Mouse (Mus musculus): ENCODE measurements around the gene Eno2. TPM values are rescaled to one million over a fixed set of nuclear protein-coding genes. Genes with fewer than 3 reads are reported as not detected.
A peak's percentile ranks its signal among the peaks of the same experiment; 100 is the strongest.
"Not testable (repeated sequence)": the region's sequence is repeated elsewhere in the genome, so short reads cannot be mapped to it uniquely, and the experiment has no call there.

Eno2 gene
- polyA plus RNA-seq, 1 experiment from 2014 or later = 6.8 TPM

DNA sequence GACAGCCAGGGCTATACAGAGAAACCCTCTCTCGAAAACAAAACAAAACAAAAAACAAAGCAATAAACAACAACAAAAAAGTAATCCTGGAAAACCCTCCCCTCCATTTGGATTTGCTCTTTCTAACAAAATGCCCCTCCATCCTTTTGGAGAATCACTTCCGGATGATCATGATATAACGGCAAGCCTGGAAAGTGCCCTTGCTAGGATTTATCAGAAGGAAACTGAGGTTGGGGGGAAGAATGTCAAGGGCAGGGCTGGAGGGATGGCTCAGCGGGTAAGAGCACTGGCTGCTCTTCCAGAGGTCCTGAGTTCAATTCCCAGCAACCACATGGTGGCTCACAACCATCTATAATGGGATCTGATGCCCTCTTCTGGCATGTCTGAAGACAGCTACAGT is 34.2 kb upstream of the Eno2 start:
- H3K27ac ChIP-seq; H3K4me1 ChIP-seq (replicated peaks); H3K36me3 ChIP-seq; H3K4me2 ChIP-seq (replicated peaks); ATAC-seq; H3K9ac ChIP-seq; H3K9me3 ChIP-seq; H3K27me3 ChIP-seq (replicated peaks); H3K4me3 ChIP-seq (replicated peaks): not testable (repeated sequence)
- WGBS = 92% methylated on average over 4 of the region's 4 CpGs

DNA sequence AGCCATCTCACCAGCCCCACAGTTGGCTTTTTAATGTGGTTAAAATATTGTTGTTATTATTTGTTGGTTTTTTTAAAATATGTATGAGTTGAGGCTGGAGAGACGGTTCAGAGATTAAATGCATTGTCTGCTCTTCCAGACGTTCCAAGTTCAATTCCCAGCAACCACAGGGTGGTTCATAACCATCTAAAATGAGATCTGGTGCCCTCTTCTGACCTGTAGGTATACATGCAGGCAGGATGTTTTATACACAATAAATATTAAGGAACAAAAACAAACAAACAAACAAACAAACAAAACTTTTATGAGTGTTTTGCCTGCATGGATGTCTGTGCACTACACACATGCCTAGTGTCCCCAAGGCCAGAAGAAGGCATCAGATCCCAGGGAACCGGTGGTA is 33.6 kb upstream of the Eno2 start:
- Histone ChIP-seq H3K27ac (no peak overlapping the region), H3K4me2 (replicated peaks) (no peak overlapping the region), H3K36me3 (no peaks in the 10 kb centered on the region), H3K9me3 (no peaks in the 10 kb centered on the region), H3K27me3 (replicated peaks) (no peaks in the 10 kb centered on the region), H3K4me1 (replicated peaks) (peaks cover 7% of the 10 kb centered on the region), H3K4me3 (replicated peaks) (no peak overlapping the region), H3K9ac (no peak overlapping the region)
- ATAC-seq = no peak
- WGBS = 72% methylated on average over 3 of the region's 3 CpGs

DNA sequence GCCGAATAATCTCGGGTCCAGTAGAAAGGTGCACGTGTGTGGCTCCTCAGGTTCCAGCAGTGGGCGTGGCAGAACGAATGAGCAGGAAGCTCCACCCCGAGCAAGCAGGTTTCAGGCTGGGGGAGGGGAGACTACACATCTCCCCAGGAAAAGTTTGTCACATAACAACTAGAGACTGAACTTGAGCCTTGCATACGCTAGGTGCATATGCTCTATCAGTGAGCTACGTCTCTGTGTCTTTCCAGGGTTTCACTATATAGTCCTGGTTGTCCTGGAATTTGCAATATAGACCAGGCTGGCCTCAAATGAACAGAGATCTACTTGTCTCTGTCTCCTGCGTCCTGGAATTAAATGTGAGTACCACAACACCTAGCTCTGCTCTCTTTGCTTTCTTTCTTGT is 32.9 kb upstream of the Eno2 start:
- H3K27ac ChIP-seq = 0 out of 2 replicates have a peak overlapping the region, but pooled peaks have one; percentile 40
- H3K27me3 ChIP-seq (replicated peaks); H3K36me3 ChIP-seq; H3K9me3 ChIP-seq; H3K9ac ChIP-seq; H3K4me1 ChIP-seq (replicated peaks); H3K4me3 ChIP-seq (replicated peaks): not testable (repeated sequence)
- H3K4me2 ChIP-seq (replicated peaks) = peak overlapping the region; percentile 40
- WGBS = 15% methylated on average over 6 of the region's 9 CpGs
- 0 out of 2 replicates have a peak, but pooled peaks have one; percentile 13 for ATAC-seq

DNA sequence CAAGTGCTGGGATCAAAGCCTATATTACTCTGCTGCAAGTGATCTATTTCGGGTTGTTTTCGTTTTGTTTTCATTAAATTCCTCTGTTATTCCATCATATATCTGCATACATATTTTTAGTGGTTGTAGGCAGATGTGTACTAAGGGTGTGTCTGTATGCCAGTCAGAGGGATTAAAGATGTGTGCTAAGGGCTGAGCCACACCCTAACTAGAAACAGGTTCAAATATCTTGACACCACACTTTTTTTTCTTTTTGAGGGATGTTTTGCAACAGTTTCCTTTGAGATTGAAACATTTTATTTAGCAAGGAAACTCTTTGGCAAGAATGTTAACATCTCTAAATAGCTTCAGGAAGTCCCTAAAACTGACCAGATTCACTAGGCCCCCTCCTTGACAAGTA is 26.7 kb upstream of the Eno2 start:
- H3K9ac ChIP-seq = no peak overlapping the region
- H3K4me2 ChIP-seq (replicated peaks) = no peak overlapping the region
- peak; percentile 66; the same call in 1 of the 2 replicates for ATAC-seq
- no peaks in the 10 kb centered on the region for H3K9me3 ChIP-seq
- 75% methylated on average over 2 of the region's 2 CpGs for WGBS
- no peaks in the 10 kb centered on the region for H3K27me3 ChIP-seq (replicated peaks)
- no peaks in the 10 kb centered on the region for H3K4me1 ChIP-seq (replicated peaks)
- no peaks in the 10 kb centered on the region for H3K36me3 ChIP-seq
- no peak overlapping the region for H3K4me3 ChIP-seq (replicated peaks)
- H3K27ac ChIP-seq = no peak overlapping the region

DNA sequence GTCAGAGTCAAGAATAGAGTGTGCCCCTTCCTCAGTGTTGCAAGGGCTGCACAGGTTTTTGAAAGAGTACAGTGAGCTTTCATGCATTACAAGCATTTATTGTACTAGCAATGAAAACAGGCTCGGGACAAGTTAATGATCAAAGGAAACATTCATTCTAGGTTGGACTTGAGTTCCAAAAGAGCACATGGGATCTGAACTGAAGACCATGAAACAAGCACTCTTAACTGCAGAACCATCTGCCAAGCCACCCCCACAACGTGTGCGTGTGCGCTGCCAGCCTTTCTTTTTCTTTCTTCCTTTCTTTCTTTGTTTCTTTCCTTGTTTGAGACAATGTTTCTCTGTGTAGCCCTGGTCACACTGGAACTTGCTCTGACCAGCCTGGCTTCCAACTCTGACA is 26.3 kb upstream of the Eno2 start:
- H3K36me3 ChIP-seq = no peaks in the 10 kb centered on the region
- H3K4me2 ChIP-seq (replicated peaks) = no peak overlapping the region
- H3K4me1 ChIP-seq (replicated peaks) = no peaks in the 10 kb centered on the region
- no peaks in the 10 kb centered on the region for H3K27me3 ChIP-seq (replicated peaks)
- no peak overlapping the region for H3K27ac ChIP-seq
- WGBS = 81% methylated on average over 4 of the region's 4 CpGs
- H3K9ac ChIP-seq = no peak overlapping the region
- no peak overlapping the region for H3K4me3 ChIP-seq (replicated peaks)
- no peaks in the 10 kb centered on the region for H3K9me3 ChIP-seq
- no peak for ATAC-seq

DNA sequence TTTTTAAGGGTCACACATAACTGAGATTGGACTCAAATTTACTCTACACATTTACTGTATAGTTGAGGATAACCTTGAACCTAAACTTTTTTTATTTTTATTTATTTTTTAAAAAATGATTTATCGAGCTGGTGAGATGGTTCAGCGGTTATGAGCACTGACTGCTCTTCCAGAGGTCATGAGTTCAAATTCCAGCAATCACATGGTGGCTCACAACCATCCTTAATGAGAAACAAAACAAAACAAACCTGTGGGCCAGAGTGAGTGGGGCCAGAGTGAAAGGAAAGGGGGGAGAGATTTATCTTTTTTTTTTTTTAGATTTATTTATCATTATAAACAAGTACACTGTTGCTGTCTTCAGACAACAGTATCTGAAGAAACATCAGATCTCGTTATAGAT is 22.4 kb upstream of the Eno2 start:
- Histone ChIP-seq H3K27ac (no peak overlapping the region), H3K9ac (no peak overlapping the region), H3K4me3 (replicated peaks) (no peak overlapping the region), H3K27me3 (replicated peaks) (no peaks in the 10 kb centered on the region), H3K4me2 (replicated peaks) (no peak overlapping the region), H3K36me3 (no peaks in the 10 kb centered on the region), H3K4me1 (replicated peaks) (no peaks in the 10 kb centered on the region), H3K9me3 (no peaks in the 10 kb centered on the region)
- no peak for ATAC-seq
- 79% methylated on average over 3 of the region's 3 CpGs for WGBS

DNA sequence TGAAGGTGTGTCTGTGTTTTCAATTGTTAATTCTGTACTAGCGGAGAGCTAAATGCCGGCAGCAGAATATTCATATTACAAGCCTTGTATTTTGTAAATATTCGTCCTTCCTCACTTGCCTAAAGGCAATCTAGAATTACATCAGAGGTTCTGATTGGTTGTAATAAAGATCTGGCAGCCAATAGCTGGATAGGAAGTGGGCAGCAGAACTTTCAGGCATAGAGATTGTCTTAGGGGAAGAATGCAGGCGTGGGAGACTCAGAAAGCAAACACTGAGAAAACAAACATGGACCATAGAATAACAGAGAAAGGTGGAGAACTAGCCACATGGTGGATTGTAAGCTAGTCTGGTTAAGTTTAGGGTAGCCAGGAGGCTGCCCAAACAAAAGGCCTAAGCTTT is 20.6 kb upstream of the Eno2 start:
- H3K27me3 ChIP-seq (replicated peaks) = no peaks in the 10 kb centered on the region
- ATAC-seq = no peak
- H3K9me3 ChIP-seq = no peaks in the 10 kb centered on the region
- no peaks in the 10 kb centered on the region for H3K36me3 ChIP-seq
- no peak overlapping the region for H3K27ac ChIP-seq
- no peak overlapping the region for H3K4me3 ChIP-seq (replicated peaks)
- no peak overlapping the region for H3K4me2 ChIP-seq (replicated peaks)
- WGBS = 62% methylated on average over 4 of the region's 4 CpGs
- H3K4me1 ChIP-seq (replicated peaks) = no peaks in the 10 kb centered on the region
- no peak overlapping the region for H3K9ac ChIP-seq

DNA sequence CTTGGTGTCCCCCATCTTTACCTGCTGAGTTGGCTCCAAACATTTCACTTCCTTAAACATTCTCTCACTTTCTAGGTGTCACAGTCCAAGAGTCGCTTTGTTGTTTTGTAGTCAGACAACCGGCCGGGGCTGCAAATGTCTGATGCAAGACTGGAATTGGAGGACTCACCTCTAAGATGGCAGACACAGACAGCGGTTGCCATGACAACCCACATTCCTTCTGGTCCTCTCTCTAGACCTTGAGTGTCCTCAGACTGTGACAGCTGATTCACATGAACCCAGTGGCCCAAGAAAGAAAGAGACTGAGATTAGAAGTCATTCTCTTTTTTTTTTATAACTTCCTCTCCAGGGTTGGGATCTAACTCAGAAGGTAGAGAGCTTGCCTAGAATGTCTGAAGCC is 20.0 kb upstream of the Eno2 start:
- no peaks in the 10 kb centered on the region for H3K27me3 ChIP-seq (replicated peaks)
- 80% methylated on average over 4 of the region's 4 CpGs for WGBS
- no peaks in the 10 kb centered on the region for H3K36me3 ChIP-seq
- no peaks in the 10 kb centered on the region for H3K9me3 ChIP-seq
- H3K4me2 ChIP-seq (replicated peaks) = no peak overlapping the region
- H3K4me3 ChIP-seq (replicated peaks) = no peak overlapping the region
- no peaks in the 10 kb centered on the region for H3K4me1 ChIP-seq (replicated peaks)
- no peak overlapping the region for H3K27ac ChIP-seq
- ATAC-seq = no peak
- H3K9ac ChIP-seq = no peak overlapping the region

DNA sequence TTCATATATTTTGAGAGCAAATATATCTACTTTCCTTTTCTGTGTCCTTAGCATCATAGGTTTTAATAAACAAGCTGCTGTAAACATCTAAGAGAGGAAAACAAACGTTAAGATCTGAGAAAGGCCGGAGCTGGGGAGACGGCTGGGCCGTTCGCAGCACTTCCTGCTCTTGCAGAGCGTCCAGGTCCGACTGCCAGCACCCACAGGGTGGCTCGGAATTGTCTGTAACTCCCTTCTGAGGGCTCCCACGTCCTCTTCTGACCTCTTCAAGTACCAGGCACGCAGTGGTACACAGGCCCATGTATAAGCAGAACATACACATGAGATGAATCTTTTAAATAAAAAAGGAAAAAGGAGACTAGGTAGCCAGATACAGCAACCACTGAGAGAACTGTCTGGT is 18.2 kb upstream of the Eno2 start:
- H3K4me2 ChIP-seq (replicated peaks) = no peak overlapping the region
- no peaks in the 10 kb centered on the region for H3K9me3 ChIP-seq
- H3K27ac ChIP-seq = no peak overlapping the region
- WGBS = 68% methylated on average over 10 of the region's 10 CpGs
- H3K4me1 ChIP-seq (replicated peaks) = no peaks in the 10 kb centered on the region
- no peaks in the 10 kb centered on the region for H3K27me3 ChIP-seq (replicated peaks)
- no peak overlapping the region for H3K4me3 ChIP-seq (replicated peaks)
- no peaks in the 10 kb centered on the region for H3K36me3 ChIP-seq
- ATAC-seq = no peak
- no peak overlapping the region for H3K9ac ChIP-seq

DNA sequence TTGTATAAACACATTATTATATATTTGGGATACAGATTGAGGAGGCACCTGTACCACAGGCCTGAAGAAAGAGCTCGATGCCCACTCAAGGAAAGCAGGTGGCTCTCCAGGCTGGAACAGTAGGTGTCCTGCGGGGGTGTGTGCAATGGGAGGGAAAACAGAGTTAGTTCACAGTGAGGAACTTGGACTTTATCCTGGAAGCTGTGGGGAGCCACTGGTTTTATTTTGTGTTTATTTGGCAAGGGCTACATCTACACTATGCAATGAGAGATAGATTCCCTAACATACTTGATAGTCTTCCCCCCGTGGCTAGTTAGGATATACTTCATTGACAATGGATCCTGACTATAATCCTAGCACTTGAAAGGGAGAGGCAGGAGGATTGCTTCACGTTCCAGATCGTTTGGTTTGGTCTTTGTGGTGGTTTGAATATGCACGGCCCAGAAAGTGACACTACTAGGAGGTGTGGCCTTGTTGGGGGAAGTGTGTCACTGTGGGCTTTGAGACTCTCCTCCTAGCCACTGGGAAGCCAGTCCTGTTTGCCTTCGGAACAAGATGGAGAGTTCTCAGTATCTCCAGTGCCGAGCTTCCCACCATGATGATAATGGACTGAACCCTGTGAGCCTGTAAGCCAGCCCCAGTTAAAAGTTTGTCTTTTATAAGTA is 17.4 kb upstream of the Eno2 start:
- Histone ChIP-seq H3K36me3 (no peaks in the 10 kb centered on the region), H3K4me2 (replicated peaks) (no peak overlapping the region), H3K27ac (no peak overlapping the region), H3K4me3 (replicated peaks) (no peak overlapping the region), H3K4me1 (replicated peaks) (no peaks in the 10 kb centered on the region; the same call in 1 of the 2 replicates), H3K9me3 (no peaks in the 10 kb centered on the region), H3K9ac (no peak overlapping the region), H3K27me3 (replicated peaks) (no peaks in the 10 kb centered on the region)
- 54% methylated on average over 8 of the region's 8 CpGs for whole genome bisulfite sequencing
- no peak for ATAC-seq

DNA sequence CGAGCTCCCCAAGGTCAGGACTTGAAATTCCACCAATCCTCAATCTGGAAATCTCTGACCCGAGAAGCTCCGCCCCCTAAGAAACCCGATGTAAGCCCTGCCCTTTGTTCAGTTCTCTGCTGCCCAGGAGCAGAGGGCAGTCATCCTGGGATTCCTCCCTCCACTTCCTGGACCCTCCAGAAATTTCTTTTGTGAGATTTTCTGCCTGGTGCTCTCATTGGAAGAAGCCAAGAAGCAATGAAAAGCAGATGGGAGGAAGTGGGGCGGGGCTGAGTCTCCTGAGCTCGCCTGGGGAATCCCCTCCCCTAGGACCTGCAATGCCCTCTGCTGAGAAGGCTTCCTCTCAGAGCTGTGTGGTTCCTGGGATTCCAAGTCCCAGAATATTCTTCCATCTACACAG is 13.0 kb upstream of the Eno2 start:
- peak overlapping the region; percentile 48 for H3K4me2 ChIP-seq (replicated peaks)
- 19% methylated on average over 6 of the region's 6 CpGs for WGBS
- peaks cover 9% of the 10 kb centered on the region for H3K4me1 ChIP-seq (replicated peaks)
- H3K9me3 ChIP-seq = no peaks in the 10 kb centered on the region
- H3K27ac ChIP-seq = no peak overlapping the region
- peaks cover 9% of the 10 kb centered on the region for H3K27me3 ChIP-seq (replicated peaks)
- H3K4me3 ChIP-seq (replicated peaks) = peak overlapping the region; percentile 17; the same call in 1 of the 2 replicates
- peak; percentile 49 for ATAC-seq
- H3K9ac ChIP-seq = 0 out of 2 replicates have a peak overlapping the region, but pooled peaks have one; percentile 23
- H3K36me3 ChIP-seq = no peaks in the 10 kb centered on the region

DNA sequence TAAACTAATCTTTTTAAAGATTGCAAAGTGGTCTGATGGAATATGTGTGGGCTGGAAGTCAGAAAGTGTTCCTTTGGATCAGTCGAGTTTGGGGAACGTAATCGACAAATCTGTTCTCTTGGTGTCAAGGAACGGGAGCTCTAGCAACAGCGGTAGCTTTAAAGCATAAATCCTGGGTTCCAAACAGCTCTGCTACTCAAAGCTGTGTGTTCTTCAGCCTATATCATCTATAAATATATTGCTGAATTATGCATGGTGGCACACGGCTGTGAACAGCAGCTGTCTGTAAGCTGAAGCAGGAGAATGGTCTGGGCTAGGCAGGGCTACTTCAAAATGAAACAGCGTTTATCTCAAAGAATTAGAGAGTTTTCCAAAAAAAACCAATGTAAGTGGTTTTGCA is 11.4 kb upstream of the Eno2 start:
- Histone ChIP-seq H3K36me3 (no peaks in the 10 kb centered on the region), H3K9me3 (no peaks in the 10 kb centered on the region), H3K4me3 (replicated peaks) (no peak overlapping the region), H3K4me2 (replicated peaks) (no peak overlapping the region), H3K27ac (no peak overlapping the region), H3K9ac (no peak overlapping the region), H3K4me1 (replicated peaks) (peaks cover 9% of the 10 kb centered on the region), H3K27me3 (replicated peaks) (peaks cover 9% of the 10 kb centered on the region)
- WGBS = 83% methylated on average over 7 of the region's 7 CpGs
- ATAC-seq = no peak

DNA sequence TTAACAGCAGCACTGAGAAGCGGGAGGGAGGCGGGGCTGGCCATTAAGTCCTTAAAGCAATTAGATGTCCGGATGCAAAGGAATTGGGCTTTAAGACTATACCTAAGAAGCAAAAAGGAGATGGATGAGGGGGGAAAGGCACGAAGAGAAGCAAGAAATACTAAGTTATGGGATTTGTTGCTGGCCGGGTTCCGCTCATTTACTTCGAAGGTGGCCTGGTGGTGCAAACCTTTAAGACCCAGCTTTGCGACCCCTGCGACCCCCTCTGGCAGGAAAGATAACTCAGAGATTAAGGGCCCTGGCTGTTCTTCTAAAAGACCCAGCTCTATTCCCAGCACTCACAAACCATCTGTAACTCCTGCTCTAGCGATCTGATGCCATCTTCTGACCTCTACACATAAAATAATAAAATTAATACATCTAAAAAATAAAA is 10.5 kb upstream of the Eno2 start:
- H3K9me3 ChIP-seq = no peaks in the 10 kb centered on the region
- peaks cover 9% of the 10 kb centered on the region for H3K27me3 ChIP-seq (replicated peaks)
- peak overlapping the region; percentile 28 for H3K9ac ChIP-seq
- no peak for ATAC-seq
- no peak overlapping the region for H3K27ac ChIP-seq
- WGBS = 6% methylated on average over 10 of the region's 10 CpGs
- H3K4me3 ChIP-seq (replicated peaks) = peak overlapping the region; percentile 33
- H3K4me1 ChIP-seq (replicated peaks) = peaks cover 9% of the 10 kb centered on the region
- H3K36me3 ChIP-seq = no peaks in the 10 kb centered on the region
- peak overlapping the region; percentile 76 for H3K4me2 ChIP-seq (replicated peaks)
